Mouse (Mus musculus) midbrain, embryonic 14.5 days (tissue): ENCODE results near the gene Vwf. TPM values are rescaled to one million over a fixed set of nuclear protein-coding genes. Genes with fewer than 3 reads are reported as not detected.
A peak's percentile ranks its signal among the peaks of the same experiment; 100 is the strongest.

ENCODE experiments used
- ATAC-seq: fragments of 200-750 bp; cut with Nextera tagmentation; 2 replicates; pipeline ENCODE4 v1.8.0; 2017; ENCODE audit warnings: moderate number of reproducible peaks, moderate library complexity; ENCODE audit not compliant: low FRiP score, low TSS enrichment
- DNase-seq: peaks from one replicate; pipeline ENCODE4 v3.0.0-alpha.2; 2015
- H3K27ac ChIP-seq: fragments of 300-500 bp; sonication (generic); replicated peaks from 2 replicates; pipeline ENCODE4 v1.5.1; 2014; ENCODE audit warnings: mild to moderate bottlenecking, low read depth, low read length, moderate library complexity
- H3K27me3 ChIP-seq: fragments of 300-500 bp; sonication (generic); 2 replicates; pipeline ENCODE4 v1.6.1; 2014; ENCODE audit warnings: low read length, control low read depth, mixed read lengths; ENCODE audit not compliant: control insufficient read depth, insufficient read depth
- H3K36me3 ChIP-seq: fragments of 300-500 bp; sonication (generic); 2 replicates; pipeline ENCODE4 v1.6.1; 2014; ENCODE audit warnings: low read length, control low read depth; ENCODE audit not compliant: control insufficient read depth, insufficient read depth
- H3K4me1 ChIP-seq: fragments of 300-500 bp; sonication (generic); 2 replicates; pipeline ENCODE4 v1.6.1; 2014; ENCODE audit warnings: mild to moderate bottlenecking, antibody characterized with exemption, low read length, control low read depth; ENCODE audit not compliant: control insufficient read depth, insufficient read depth
- H3K4me2 ChIP-seq: fragments of 300-500 bp; sonication (generic); 2 replicates; pipeline ENCODE4 v1.6.1; 2014; ENCODE audit warnings: mild to moderate bottlenecking, low read length, moderate library complexity
- H3K4me3 ChIP-seq: fragments of 300-500 bp; sonication (generic); replicated peaks from 2 replicates; pipeline ENCODE4 v1.5.1; 2014; ENCODE audit warnings: low read depth, low read length
- H3K9ac ChIP-seq: fragments of 300-500 bp; sonication (generic); replicated peaks from 2 replicates; pipeline ENCODE4 v1.6.1; 2014; ENCODE audit warnings: mild to moderate bottlenecking, low read length, moderate library complexity
- H3K9me3 ChIP-seq: fragments of 300-500 bp; sonication (generic); 2 replicates; pipeline ENCODE4 v1.6.1; 2016; ENCODE audit warnings: low read length, control low read depth, mixed read lengths; ENCODE audit not compliant: control insufficient read depth
- WGBS: fragments of 180-500 bp; shearing (Covaris S2); extraction: QIAGEN DNeasy Blood & Tissue Kit; methylation state at CpG from one replicate; pipeline ENCODE4 v1.1.7; 2014; 5-methylcytosine and 5-hydroxymethylcytosine counted together
- polyA plus RNA-seq: library from polyadenylated mRNA; unstranded; fragments of >200 nt; fragmentation: Nextera tagmentation; extraction: Ambion mirVana; gene quantifications from 2 replicates; pipeline ENCODE4 v1.2.1, GENCODE M21; 2014

Gene Vwf
- polyA plus RNA-seq, 1 experiment from 2014 or later, result 10.0 TPM

DNA sequence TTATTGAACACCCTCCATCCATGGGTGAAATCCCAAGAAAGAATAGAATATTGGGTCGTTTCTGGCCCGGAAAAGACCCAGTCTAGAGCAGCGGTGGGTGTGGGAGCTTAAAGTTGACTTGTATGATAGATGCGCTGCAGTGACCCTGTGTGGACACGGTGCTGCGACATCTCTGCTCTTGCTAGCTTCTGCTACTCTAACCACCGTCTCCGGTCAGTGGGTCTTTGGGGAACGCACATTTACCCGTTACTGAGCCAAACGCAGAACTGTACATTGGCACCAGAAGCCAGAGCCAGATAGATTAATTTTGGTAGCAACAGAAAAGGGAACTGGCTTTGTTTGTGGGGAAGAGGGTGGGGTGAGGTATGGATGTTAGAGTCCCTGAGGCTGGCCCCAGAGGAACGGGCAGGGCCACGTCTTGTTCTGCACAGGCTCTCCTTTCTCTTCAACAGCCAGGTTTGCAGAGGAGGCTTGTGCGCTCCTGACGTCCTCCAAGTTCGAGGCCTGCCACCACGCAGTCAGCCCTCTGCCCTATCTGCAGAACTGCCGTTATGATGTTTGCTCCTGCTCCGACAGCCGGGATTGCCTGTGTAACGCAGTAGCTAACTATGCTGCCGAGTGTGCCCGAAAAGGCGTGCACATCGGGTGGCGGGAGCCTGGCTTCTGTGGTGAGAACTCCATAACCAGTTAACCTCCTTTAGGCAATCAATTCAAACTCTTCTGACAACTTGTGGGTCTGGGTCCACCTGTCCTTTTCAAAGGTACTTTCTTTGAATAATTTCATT is 57.3 kb downstream of the Vwf start:
- Histone ChIP-seq H3K9ac (no peak overlapping the region), H3K9me3 (no peaks in the 10 kb centered on the region), H3K27ac (no peak overlapping the region), H3K27me3 (no peaks in the 10 kb centered on the region), H3K4me1 (no peaks in the 10 kb centered on the region), H3K36me3 (no peaks in the 10 kb centered on the region), H3K4me2 (no peak overlapping the region), H3K4me3 (no peak overlapping the region)
- DNase-seq, result no peak
- WGBS, result 84% methylated on average over 26 of the region's 26 CpGs
- no peak for ATAC-seq

DNA sequence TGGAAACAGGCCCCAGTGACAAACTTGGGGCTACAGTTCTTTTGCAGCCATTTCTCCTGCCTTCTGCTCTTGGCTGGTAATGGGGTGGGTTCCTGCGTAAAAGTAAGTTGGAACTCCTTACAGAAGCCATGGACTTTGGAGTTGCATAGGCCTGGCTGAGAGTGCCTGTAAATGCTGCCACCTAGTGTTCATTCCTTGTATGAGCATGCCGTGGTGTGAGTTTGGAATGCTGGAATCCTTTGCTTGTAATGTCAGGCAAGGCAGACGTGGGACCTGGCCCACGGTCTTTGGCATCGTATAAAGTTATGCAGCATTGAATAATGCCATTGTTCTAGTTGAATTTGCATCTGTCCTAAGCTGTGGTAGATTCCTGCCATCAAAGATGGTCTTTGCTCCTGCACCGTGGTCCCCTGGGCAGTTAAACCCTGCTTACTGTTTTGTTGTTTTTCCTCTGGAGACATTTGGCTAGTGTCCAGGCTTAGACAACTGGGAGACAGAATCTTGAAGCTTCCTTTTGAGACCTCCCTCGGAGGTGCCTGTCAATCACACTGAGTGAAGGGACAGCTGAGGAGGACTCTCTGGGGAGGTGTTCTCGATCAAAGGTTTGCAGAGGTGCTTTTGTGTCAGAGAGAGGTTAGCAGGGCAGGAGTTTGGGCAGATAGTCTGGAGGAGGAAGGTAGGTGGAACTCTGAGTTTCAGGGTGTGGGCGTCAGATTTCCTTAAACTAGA is 58.1 kb downstream of the Vwf start:
- Histone ChIP-seq H3K27ac (no peak overlapping the region), H3K4me3 (no peak overlapping the region), H3K9ac (no peak overlapping the region), H3K4me1 (no peaks in the 10 kb centered on the region), H3K9me3 (no peaks in the 10 kb centered on the region), H3K36me3 (no peaks in the 10 kb centered on the region), H3K27me3 (no peaks in the 10 kb centered on the region), H3K4me2 (no peak overlapping the region)
- WGBS, result 23% methylated on average over 9 of the region's 9 CpGs
- DNase-seq (peak; percentile 90), ATAC-seq (no peak)

DNA sequence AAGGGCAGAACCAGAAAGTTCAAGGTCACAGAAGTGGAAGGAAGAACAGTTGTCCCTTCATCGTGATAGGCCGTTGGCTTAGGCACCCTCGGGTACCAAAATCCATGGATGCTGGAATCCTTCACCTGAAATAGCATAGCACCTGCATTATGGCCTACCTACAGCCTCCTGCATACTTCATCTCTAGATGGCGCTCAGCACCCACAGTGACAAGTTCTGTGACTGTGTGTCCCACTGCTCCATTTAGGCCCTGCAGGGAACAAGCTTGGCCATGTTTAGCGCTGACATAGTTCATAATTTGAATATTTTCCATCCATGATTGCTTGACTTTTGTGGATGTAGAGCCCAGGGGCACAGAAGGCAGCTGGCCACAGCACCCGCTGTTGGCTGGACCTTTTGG is 62.5 kb downstream of the Vwf start:
- Histone ChIP-seq H3K9me3 (no peaks in the 10 kb centered on the region), H3K4me1 (no peaks in the 10 kb centered on the region), H3K36me3 (no peaks in the 10 kb centered on the region), H3K9ac (no peak overlapping the region), H3K27me3 (no peaks in the 10 kb centered on the region), H3K4me2 (no peak overlapping the region), H3K4me3 (no peak overlapping the region), H3K27ac (no peak overlapping the region)
- ATAC-seq (no peak), DNase-seq (no peak)
- WGBS, result 70% methylated on average over 6 of the region's 6 CpGs

DNA sequence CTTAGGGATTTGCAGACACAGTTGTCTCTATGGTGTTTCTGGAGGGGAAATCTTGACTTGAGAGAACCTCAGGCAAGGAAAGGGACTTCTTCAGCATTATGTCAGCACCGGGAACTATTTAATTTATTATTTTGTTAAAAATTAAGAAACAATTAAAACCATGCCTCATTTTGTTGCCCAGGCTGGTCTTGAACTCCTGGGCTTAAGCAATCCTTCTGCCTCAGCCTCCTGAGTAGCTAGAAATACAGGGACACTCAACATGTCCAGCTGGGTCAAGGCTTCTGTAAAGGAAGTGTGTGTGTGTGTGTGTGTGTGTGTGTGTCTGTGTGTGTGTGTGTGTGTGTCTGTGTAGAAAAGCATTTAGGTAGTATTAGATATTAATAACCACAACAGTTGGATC is 71.3 kb downstream of the Vwf start:
- H3K4me2 ChIP-seq, result no peak overlapping the region
- 100% methylated on average over 1 of the region's 1 CpGs for WGBS
- H3K27me3 ChIP-seq, result no peaks in the 10 kb centered on the region
- no peaks in the 10 kb centered on the region for H3K36me3 ChIP-seq
- no peak overlapping the region for H3K4me3 ChIP-seq
- H3K9ac ChIP-seq, result no peak overlapping the region
- no peak for ATAC-seq
- H3K4me1 ChIP-seq, result no peaks in the 10 kb centered on the region
- DNase-seq, result no peak
- H3K27ac ChIP-seq, result no peak overlapping the region
- no peaks in the 10 kb centered on the region for H3K9me3 ChIP-seq

DNA sequence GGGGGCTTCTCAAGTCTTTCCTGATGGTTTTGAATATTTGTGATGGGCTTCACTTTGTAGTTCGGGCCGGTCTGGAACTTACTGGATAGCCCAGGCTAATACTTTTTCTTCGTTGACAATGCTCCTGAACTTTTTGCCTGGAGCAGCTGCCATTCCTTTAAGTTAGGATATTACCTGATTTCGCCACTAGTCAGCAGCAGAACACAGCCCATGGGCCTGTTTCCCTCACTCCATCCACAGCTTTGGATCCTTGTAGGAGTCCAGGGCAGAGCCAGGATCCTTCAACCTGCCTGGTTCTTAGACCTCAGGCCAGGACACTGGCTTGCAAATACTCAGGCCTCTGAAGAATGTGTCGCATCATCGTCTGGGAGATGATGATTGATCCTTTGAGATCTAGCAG is 74.2 kb downstream of the Vwf start:
- H3K4me1 ChIP-seq, result no peaks in the 10 kb centered on the region
- 40% methylated on average over 6 of the region's 6 CpGs for WGBS
- no peak for ATAC-seq

DNA sequence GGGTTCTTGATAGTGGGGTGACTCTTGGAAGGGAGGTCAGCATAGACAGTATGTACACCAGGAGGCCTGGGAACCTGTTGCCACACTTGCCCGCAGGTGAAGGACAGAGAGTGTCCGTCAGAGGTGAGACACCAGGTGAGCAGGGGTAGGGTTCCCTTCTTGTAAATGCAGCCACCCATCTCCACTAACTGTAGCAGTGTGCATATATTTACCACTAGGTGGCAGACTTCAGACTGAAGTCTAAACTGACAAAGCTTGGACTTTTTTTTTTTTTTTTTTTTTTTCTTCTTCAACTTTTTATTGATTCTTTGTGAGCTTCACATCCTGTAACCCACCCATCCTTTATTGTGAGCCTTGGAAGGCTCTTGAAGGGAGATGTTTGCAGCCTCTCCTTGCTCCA is 75.9 kb downstream of the Vwf start:
- H3K4me3 ChIP-seq, result no peak overlapping the region
- H3K36me3 ChIP-seq, result no peaks in the 10 kb centered on the region
- no peak overlapping the region for H3K9ac ChIP-seq
- H3K27ac ChIP-seq, result no peak overlapping the region
- ATAC-seq (no peak), DNase-seq (peak; percentile 73)
- no peaks in the 10 kb centered on the region for H3K9me3 ChIP-seq
- H3K27me3 ChIP-seq, result no peaks in the 10 kb centered on the region
- H3K4me1 ChIP-seq, result no peaks in the 10 kb centered on the region
- 86% methylated on average over 2 of the region's 2 CpGs for WGBS
- no peak overlapping the region for H3K4me2 ChIP-seq

More for the DNA sequence above, 74.2 kb downstream of the Vwf start:
- Histone ChIP-seq H3K27ac (no peak overlapping the region), H3K9ac (no peak overlapping the region), H3K27me3 (no peaks in the 10 kb centered on the region), H3K4me3 (no peak overlapping the region), H3K36me3 (no peaks in the 10 kb centered on the region), H3K9me3 (no peaks in the 10 kb centered on the region), H3K4me2 (no peak overlapping the region)
- DNase-seq, result peak; percentile 78

DNA sequence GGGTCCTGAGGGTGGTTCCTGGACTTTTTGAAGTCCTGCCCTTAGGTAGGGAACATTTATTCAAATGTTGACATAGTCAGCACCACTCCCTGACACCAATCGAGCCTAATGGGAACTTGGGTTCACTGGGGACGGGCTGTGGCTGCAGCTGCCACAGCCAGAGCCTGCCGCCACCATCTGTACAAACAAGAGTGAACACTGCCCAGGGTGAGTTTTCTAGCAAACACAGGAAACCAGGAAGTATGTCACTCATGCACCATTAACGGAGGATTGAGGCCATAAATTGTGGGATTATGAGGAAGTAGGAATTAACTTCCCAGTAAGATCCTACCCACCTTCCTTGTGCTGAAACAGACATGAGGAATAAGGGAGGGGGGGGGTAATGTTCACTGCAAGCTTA is 93.9 kb downstream of the Vwf start:
- DNase-seq (no peak), ATAC-seq (no peak)
- Histone ChIP-seq H3K9ac (no peak overlapping the region), H3K9me3 (no peaks in the 10 kb centered on the region), H3K4me3 (no peak overlapping the region), H3K4me2 (no peak overlapping the region), H3K27ac (no peak overlapping the region), H3K4me1 (no peaks in the 10 kb centered on the region), H3K27me3 (no peaks in the 10 kb centered on the region), H3K36me3 (no peaks in the 10 kb centered on the region)
- WGBS, result 80% methylated on average over 4 of the region's 4 CpGs

DNA sequence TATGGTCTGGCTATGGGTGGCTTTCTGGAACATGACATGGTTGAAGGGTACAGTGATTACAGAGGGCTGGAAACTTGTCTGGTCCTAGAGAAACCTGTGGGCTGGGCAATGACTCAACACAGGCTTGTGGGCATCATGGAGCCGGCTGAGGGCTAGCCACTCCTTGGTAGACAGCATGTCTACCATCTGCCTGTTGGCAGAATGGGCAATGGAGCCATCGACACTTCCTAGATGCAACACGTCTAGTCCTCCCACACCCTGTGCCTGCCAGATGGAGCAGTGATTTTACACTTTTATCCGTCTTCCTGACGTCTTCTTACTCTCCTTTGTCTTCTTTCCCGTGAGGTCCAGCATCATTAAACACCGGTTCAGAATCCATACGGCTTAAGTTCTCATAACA is 94.6 kb downstream of the Vwf start:
- no peak overlapping the region for H3K27ac ChIP-seq
- no peak overlapping the region for H3K4me3 ChIP-seq
- 84% methylated on average over 8 of the region's 8 CpGs for WGBS
- H3K4me1 ChIP-seq, result no peaks in the 10 kb centered on the region
- no peaks in the 10 kb centered on the region for H3K36me3 ChIP-seq
- H3K9me3 ChIP-seq, result no peaks in the 10 kb centered on the region
- ATAC-seq (no peak), DNase-seq (no peak)
- H3K27me3 ChIP-seq, result no peaks in the 10 kb centered on the region
- H3K4me2 ChIP-seq, result no peak overlapping the region
- no peak overlapping the region for H3K9ac ChIP-seq

DNA sequence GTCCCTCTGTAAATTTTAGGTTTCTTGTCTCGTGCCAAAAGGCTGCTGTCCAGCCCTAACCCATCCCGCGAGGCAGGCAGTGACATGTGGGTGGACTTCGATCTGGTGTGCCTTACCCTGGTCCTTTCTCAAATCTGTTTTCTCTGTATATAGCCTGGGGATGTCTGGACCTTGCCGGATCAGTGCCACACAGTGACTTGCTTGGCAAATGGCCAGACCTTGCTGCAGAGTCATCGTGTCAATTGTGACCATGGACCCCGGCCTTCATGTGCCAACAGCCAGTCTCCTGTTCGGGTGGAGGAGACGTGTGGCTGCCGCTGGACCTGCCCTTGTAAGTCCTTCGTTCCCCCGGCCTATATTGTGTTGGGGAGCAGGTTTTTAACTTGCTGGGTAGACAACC is 102.4 kb downstream of the Vwf start:
- 85% methylated on average over 12 of the region's 12 CpGs for WGBS
- no peak overlapping the region for H3K4me2 ChIP-seq
- ATAC-seq (no peak), DNase-seq (no peak)
- no peaks in the 10 kb centered on the region for H3K36me3 ChIP-seq
- no peaks in the 10 kb centered on the region for H3K9me3 ChIP-seq
- no peaks in the 10 kb centered on the region for H3K4me1 ChIP-seq
- H3K27ac ChIP-seq, result no peak overlapping the region
- H3K27me3 ChIP-seq, result no peaks in the 10 kb centered on the region
- H3K4me3 ChIP-seq, result no peak overlapping the region
- no peak overlapping the region for H3K9ac ChIP-seq
